Mouse (Mus musculus) G1E (cell line): ENCODE data around the gene Gng2. TPM values are rescaled to one million over a fixed set of nuclear protein-coding genes. Genes with fewer than 3 reads are reported as not detected.
"Not testable (repeated sequence)": the region's sequence is repeated elsewhere in the genome, so short reads cannot be mapped to it uniquely, and the experiment has no call there.

Source experiments
- ATAC-seq: 2 replicates; pipeline ENCODE4 v1.8.0; 2016; ENCODE audit warnings: mild to moderate bottlenecking; ENCODE audit not compliant: insufficient number of reproducible peaks, poor library complexity, low FRiP score, severe bottlenecking; ENCODE audit errors: extremely low read depth
- DNase-seq: peaks from one replicate; pipeline ENCODE4 v3.0.0; 2012; ENCODE audit warnings: low spot score
- H3K27me3 ChIP-seq: 2 replicates; pipeline ENCODE4 v1.6.1; 2012; ENCODE audit warnings: mild to moderate bottlenecking, low read length, inconsistent platforms; ENCODE audit not compliant: insufficient read depth
- H3K36me3 ChIP-seq: replicated peaks from 2 replicates; pipeline ENCODE3; 2012; ENCODE audit warnings: mild to moderate bottlenecking, inconsistent platforms
- H3K4me1 ChIP-seq: 2 replicates; pipeline ENCODE4 v1.6.1; 2012; ENCODE audit warnings: low read depth, low read length, inconsistent platforms, mixed read lengths; ENCODE audit not compliant: insufficient read depth
- H3K4me3 ChIP-seq: 2 replicates; pipeline ENCODE4 v1.5.1; 2012; ENCODE audit warnings: low read depth, mild to moderate bottlenecking, inconsistent platforms, low read length, moderate library complexity, mixed read lengths
- H3K9me3 ChIP-seq: replicated peaks from 2 replicates; pipeline ENCODE4 v1.6.1; 2012; ENCODE audit warnings: inconsistent platforms
- CTCF ChIP-seq: IDR thresholded peaks from 2 replicates; pipeline ENCODE4 v1.5.1; 2012; ENCODE audit warnings: low read depth, low read length, inconsistent platforms, mixed read lengths
- GATA1 ChIP-seq: IDR thresholded peaks from 2 replicates; pipeline ENCODE4 v1.6.1; 2012; ENCODE audit warnings: borderline replicate concordance, low read length, inconsistent platforms, mixed read lengths
- GATA2 ChIP-seq: IDR thresholded peaks from 2 replicates; pipeline ENCODE4 v1.6.1; 2012; ENCODE audit warnings: low read depth, low read length, inconsistent platforms, borderline replicate concordance
- POLR2AphosphoS5 ChIP-seq: IDR thresholded peaks from 2 replicates; pipeline ENCODE4 v1.6.1; 2012; ENCODE audit warnings: low read depth, low read length, inconsistent platforms; ENCODE audit not compliant: insufficient replicate concordance
- TAL1 ChIP-seq: conservative IDR thresholded peaks from 2 replicates; pipeline ENCODE4 v1.6.1; 2012; ENCODE audit warnings: low read depth, low read length, inconsistent platforms, mixed read lengths
- polyA plus RNA-seq: library from polyadenylated mRNA; stranded (reverse); fragments of >175 nt; gene quantifications from 2 replicates; pipeline ENCODE4 v1.2.3, GENCODE M21; 2012
- total RNA-seq, 2 experiments: library from RNA; stranded (forward) in 1 of 2; stranded (reverse) in 1 of 2; fragments of 200-1000 nt in 1 of 2; fragments of >200 nt in 1 of 2; fragmentation: Nextera tagmentation in 1 of 2; gene quantifications; 2 replicates each; pipeline ENCODE4 v1.2.3; 2014 to 2017

Gene Gng2
- total and polyA plus RNA-seq, 3 experiments, result 4.3 to 280 (median 90.4) TPM

GRCm38 (mm10) chr14:19917534-19917933 lies 59.9 kb downstream of the Gng2 start:
- no peak overlapping the region for H3K4me3 ChIP-seq
- no peaks in the 10 kb centered on the region for H3K27me3 ChIP-seq
- H3K36me3 ChIP-seq, result peaks cover 54% of the 10 kb centered on the region
- TF ChIP-seq GATA2, result no peak
- no peak for TF ChIP-seq POLR2AphosphoS5
- no peak for TF ChIP-seq GATA1
- TF ChIP-seq CTCF, result no peak
- TF ChIP-seq TAL1, result no peak
- no peaks in the 10 kb centered on the region for H3K9me3 ChIP-seq
- DNase-seq (no peak), ATAC-seq (no peak)
- peaks cover 19% of the 10 kb centered on the region for H3K4me1 ChIP-seq

- no peak for DNase-seq
- peaks cover 48% of the 10 kb centered on the region for H3K36me3 ChIP-seq
- H3K4me3 ChIP-seq, result no peak overlapping the region
- H3K27me3 ChIP-seq, result no peaks in the 10 kb centered on the region
- no peak for ATAC-seq
- TF ChIP-seq POLR2AphosphoS5 (no peak), CTCF (no peak), GATA1 (no peak), TAL1 (no peak)
- no peaks in the 10 kb centered on the region for H3K9me3 ChIP-seq
- peaks cover 19% of the 10 kb centered on the region for H3K4me1 ChIP-seq
Observed at GRCm38 (mm10) chr14:19916315-19916714, 61.1 kb downstream of the Gng2 start.

- Histone ChIP-seq H3K36me3 (peaks cover 32% of the 10 kb centered on the region), H3K9me3 (no peaks in the 10 kb centered on the region), H3K4me3 (no peak overlapping the region), H3K27me3 (no peaks in the 10 kb centered on the region; the same call in 1 of the 2 replicates), H3K4me1 (peaks cover 17% of the 10 kb centered on the region)
- ATAC-seq (no peak), DNase-seq (no peak)
- TF ChIP-seq GATA1, result no peak
Observed at GRCm38 (mm10) chr14:19912891-19913290, 64.5 kb downstream of the Gng2 start.

GRCm38 (mm10) chr14:19905615-19906014 lies 71.8 kb downstream of the Gng2 start:
- Histone ChIP-seq H3K9me3 (no peaks in the 10 kb centered on the region), H3K4me3 (no peak overlapping the region), H3K27me3 (no peaks in the 10 kb centered on the region), H3K36me3 (peaks cover 19% of the 10 kb centered on the region), H3K4me1 (no peaks in the 10 kb centered on the region; the same call in 1 of the 2 replicates)
- TF ChIP-seq GATA2, result no peak
- no peak for TF ChIP-seq TAL1
- no peak for TF ChIP-seq CTCF
- TF ChIP-seq POLR2AphosphoS5, result no peak
- TF ChIP-seq GATA1, result no peak
- DNase-seq (no peak), ATAC-seq (no peak)

GRCm38 (mm10) chr14:19904821-19905220 lies 72.6 kb downstream of the Gng2 start:
- Histone ChIP-seq H3K4me1 (no peaks in the 10 kb centered on the region; the same call in 1 of the 2 replicates), H3K9me3 (no peaks in the 10 kb centered on the region), H3K4me3 (no peak overlapping the region), H3K27me3 (no peaks in the 10 kb centered on the region), H3K36me3 (peaks cover 24% of the 10 kb centered on the region)
- TF ChIP-seq TAL1 (no peak), GATA2 (no peak), CTCF (no peak), GATA1 (no peak), POLR2AphosphoS5 (no peak)
- no peak for DNase-seq
- no peak for ATAC-seq

- DNase-seq, result no peak
- H3K4me1 ChIP-seq, result no peaks in the 10 kb centered on the region; the same call in 1 of the 2 replicates
- peaks cover 24% of the 10 kb centered on the region for H3K36me3 ChIP-seq
- ATAC-seq, result no peak
- H3K27me3 ChIP-seq, result no peaks in the 10 kb centered on the region
- TF ChIP-seq CTCF (no peak), TAL1 (no peak)
- H3K9me3 ChIP-seq, result no peaks in the 10 kb centered on the region
- no peak overlapping the region for H3K4me3 ChIP-seq
Observed at GRCm38 (mm10) chr14:19904031-19904430, 73.4 kb downstream of the Gng2 start.

GRCm38 (mm10) chr14:19900492-19900891 lies 76.9 kb downstream of the Gng2 start:
- no peak for ATAC-seq
- Histone ChIP-seq H3K4me3 (no peak overlapping the region; the same call in 1 of the 2 replicates), H3K36me3 (peaks cover 15% of the 10 kb centered on the region), H3K27me3 (no peaks in the 10 kb centered on the region), H3K4me1 (no peaks in the 10 kb centered on the region; the same call in 1 of the 2 replicates), H3K9me3 (no peaks in the 10 kb centered on the region)
- no peak for TF ChIP-seq GATA2
- no peak for TF ChIP-seq GATA1
- TF ChIP-seq TAL1, result no peak
- no peak for TF ChIP-seq POLR2AphosphoS5
- no peak for TF ChIP-seq CTCF
- no peak for DNase-seq

- no peak for DNase-seq
Observed at GRCm38 (mm10) chr14:19887569-19887968, 89.9 kb downstream of the Gng2 start.

GRCm38 (mm10) chr14:19884431-19884830 lies 93.0 kb downstream of the Gng2 start:
- not testable (repeated sequence) for H3K4me3 ChIP-seq, DNase-seq, H3K9me3 ChIP-seq, H3K27me3 ChIP-seq, H3K4me1 ChIP-seq, ATAC-seq
- H3K36me3 ChIP-seq, result peaks cover 21% of the 10 kb centered on the region

More at GRCm38 (mm10) chr14:19887569-19887968, 89.9 kb downstream of the Gng2 start:
- no peak for ATAC-seq
- Histone ChIP-seq H3K4me3 (no peak overlapping the region), H3K9me3 (no peaks in the 10 kb centered on the region), H3K4me1 (no peaks in the 10 kb centered on the region), H3K36me3 (peaks cover 38% of the 10 kb centered on the region), H3K27me3 (no peaks in the 10 kb centered on the region)
- TF ChIP-seq TAL1 (no peak), POLR2AphosphoS5 (no peak), GATA2 (no peak), GATA1 (no peak), CTCF (no peak)
